Mouse (Mus musculus): ENCODE results near the gene Cpa4. TPM values are rescaled to one million over a fixed set of nuclear protein-coding genes. Genes with fewer than 3 reads are reported as not detected.

Cpa4 gene
- 2.3 and 2.8 TPM in 2 replicates for polyA plus RNA-seq (2014; fragmentation: Nextera tagmentation; extraction: Ambion mirVana)

DNA sequence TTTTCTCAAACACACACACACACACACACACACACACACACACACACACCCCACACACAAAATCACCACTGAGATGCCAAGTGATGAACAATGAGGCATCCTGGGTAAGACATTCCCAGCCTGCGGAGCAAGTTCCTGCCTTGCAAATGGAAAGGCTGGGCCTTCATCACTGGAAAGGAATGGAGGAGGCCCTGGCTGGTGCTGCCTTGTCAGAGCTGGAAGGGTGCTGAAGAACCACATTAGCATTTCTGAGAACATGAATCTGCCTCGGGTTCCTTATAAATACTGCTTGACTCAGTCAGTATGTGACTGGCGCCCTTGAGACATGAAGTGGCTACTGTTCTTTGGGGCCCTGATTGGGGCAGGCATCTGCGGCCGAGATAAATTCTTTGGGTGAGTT, at the start of gene Cpa4:
Gene Cpa4 (plus strand): TSS at position 301 of the 400 bp plus-strand sequence.
- no peak for ATAC-seq
- Histone ChIP-seq H3K4me3 (ENCODE audit: low read depth, low read length) (no peak within 1 kb of the TSS), H3K36me3 (ENCODE audit: control insufficient read depth, insufficient read depth, low read length) (no peaks in the 10 kb centered on the region), H3K4me2 (ENCODE audit: low read length) (no peak within 1 kb of the TSS), H3K27ac (ENCODE audit: low read depth, low read length) (no peak within 1 kb of the TSS), H3K27me3 (replicated peaks; ENCODE audit: control insufficient read depth, insufficient read depth, low read length) (no peaks in the 10 kb centered on the region), H3K4me1 (ENCODE audit: control insufficient read depth, insufficient read depth, low read length) (peaks cover 9% of the 10 kb centered on the region), H3K9ac (ENCODE audit: low read length) (no peak within 1 kb of the TSS), H3K9me3 (replicated peaks; ENCODE audit: control insufficient read depth, low read length) (no peaks in the 10 kb centered on the region)
- no peak for DNase-seq (ENCODE audit: low spot score)
- WGBS, result 59% methylated on average over 5 of the region's 5 CpGs

DNA sequence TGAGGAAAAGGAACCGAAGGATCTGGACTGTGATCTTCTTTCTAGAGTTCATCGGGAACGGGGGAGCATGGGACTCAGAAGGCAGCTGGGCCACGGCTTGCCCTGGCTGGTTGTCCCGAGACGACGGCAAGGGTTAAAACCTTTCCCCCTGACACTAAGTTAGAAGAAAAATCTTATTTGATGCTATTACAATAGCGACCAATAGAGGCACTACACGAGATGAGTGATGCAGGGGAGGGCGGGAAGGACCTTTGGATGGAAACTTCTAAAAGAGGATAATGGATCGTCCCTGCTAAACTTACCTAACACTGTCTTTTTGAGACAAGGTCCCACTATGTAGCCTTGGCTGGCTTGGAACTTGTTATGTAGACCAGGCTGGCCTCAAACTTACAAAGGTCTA, 47.8 kb upstream of the Cpa4 start:
- Histone ChIP-seq H3K4me3 (ENCODE audit: low read depth, low read length) (no peak overlapping the region), H3K4me1 (ENCODE audit: control insufficient read depth, insufficient read depth, low read length) (peaks cover 5% of the 10 kb centered on the region), H3K36me3 (ENCODE audit: control insufficient read depth, insufficient read depth, low read length) (no peaks in the 10 kb centered on the region), H3K27ac (ENCODE audit: low read depth, low read length) (no peak overlapping the region), H3K4me2 (ENCODE audit: low read length) (no peak overlapping the region), H3K27me3 (replicated peaks; ENCODE audit: control insufficient read depth, insufficient read depth, low read length) (no peaks in the 10 kb centered on the region), H3K9me3 (replicated peaks; ENCODE audit: control insufficient read depth, low read length) (no peaks in the 10 kb centered on the region), H3K9ac (ENCODE audit: low read length) (no peak overlapping the region)
- WGBS, result 72% methylated on average over 11 of the region's 11 CpGs
- no peak for ATAC-seq
- no peak for DNase-seq (ENCODE audit: low spot score)

DNA sequence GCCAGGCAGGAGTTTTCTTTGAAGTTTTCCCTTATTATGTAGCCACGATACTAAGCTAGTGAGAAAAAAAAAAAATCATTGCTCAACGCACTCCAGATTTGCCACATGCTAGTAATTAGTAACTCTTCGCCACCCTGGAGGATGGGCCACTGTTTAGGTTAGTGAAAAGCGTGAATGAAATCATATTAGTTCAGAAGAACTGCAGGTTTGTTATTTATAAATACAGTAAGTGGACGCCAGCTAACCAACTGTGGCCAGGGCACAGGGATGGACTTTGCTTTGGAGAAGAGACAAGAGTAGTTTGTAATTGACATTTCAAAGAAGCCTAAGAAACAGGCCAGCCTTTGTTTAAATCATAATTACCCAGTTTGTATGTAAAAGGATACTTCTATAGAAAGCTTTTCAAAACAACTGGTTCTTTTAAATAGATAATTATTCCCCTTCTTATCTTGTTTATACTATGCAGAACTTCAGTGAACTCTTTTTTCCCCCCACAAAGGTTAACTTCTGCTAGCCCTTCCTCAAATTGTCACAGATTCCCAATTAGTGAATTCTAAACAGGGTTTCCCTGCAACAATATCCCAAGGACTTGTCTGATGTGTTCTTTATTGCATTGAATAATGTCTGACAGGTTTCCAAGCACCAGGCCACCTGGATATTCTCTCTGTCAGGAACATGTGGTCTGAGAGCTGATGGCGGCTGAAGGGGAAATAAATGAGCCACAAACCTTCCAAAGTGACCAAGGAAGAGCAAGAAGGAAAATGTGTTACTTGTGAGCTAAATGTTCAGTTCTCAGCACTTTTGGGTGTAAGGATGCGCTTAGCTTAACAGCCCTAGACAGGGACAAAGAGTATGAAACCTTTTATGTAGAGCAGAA, 42.5 kb upstream of the Cpa4 start:
- 11% methylated on average over 7 of the region's 7 CpGs for WGBS
- ATAC-seq (0 out of 2 replicates have a peak, but pooled peaks have one; percentile 29), DNase-seq (ENCODE audit: low spot score) (peak; percentile 49)
- Histone ChIP-seq H3K36me3 (ENCODE audit: control insufficient read depth, insufficient read depth, low read length) (no peaks in the 10 kb centered on the region), H3K27me3 (replicated peaks; ENCODE audit: control insufficient read depth, insufficient read depth, low read length) (no peaks in the 10 kb centered on the region), H3K4me2 (ENCODE audit: low read length) (no peak overlapping the region), H3K4me1 (ENCODE audit: control insufficient read depth, insufficient read depth, low read length) (peaks cover 27% of the 10 kb centered on the region), H3K4me3 (ENCODE audit: low read depth, low read length) (no peak overlapping the region), H3K9me3 (replicated peaks; ENCODE audit: control insufficient read depth, low read length) (no peaks in the 10 kb centered on the region), H3K9ac (ENCODE audit: low read length) (0 out of 2 replicates have a peak overlapping the region, but pooled peaks have one; percentile 55), H3K27ac (ENCODE audit: low read depth, low read length) (peak overlapping the region; percentile 90)

DNA sequence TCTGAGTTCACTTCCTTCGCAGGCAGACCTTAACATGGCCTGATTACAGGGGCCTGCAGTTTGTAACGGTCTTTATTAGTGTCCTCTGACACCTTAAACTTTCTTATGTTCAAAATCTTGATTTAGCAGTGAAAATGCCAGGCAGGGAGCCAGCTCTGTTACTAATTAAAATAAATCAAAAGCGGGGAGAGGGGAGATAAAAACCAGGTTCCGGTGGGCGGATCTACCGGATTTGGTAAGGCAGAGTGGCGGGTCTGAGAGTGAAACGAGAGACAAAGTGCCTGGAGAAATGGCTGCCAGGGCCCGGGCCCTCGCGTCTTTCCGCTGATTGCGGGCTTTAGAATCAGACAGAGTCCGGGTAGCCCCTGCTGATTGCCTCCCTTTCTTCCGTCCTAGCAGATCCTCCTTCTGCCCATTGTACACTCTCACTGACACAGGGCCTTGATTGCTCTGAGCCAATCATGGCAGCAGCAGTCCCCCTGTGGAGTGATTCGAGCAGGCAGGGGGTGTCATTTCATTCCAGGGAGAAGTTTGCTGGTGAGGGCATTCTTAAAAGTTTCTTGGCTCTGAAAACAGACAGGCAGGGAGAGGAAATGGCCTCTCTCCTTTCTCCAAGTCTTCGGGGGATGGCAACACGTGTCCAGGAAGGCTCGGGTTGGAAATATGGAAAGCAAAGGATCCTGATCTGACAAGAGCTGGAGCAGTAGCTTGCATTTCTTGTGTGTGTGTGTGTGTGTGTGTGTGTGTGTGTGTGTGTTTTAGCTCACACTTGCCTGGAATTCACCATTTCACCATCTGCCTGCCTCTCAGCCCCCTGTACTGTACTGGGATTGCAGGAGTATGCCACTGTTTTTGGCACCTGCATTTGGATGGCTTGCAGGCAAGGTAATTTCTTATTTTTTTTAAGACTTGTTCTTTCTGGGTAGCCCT, 41.3 kb upstream of the Cpa4 start:
- H3K27ac ChIP-seq (ENCODE audit: low read depth, low read length), result peak overlapping the region; percentile 90
- ATAC-seq (peak; percentile 84), DNase-seq (ENCODE audit: low spot score) (peak; percentile 80)
- no peaks in the 10 kb centered on the region for H3K27me3 ChIP-seq (replicated peaks; ENCODE audit: control insufficient read depth, insufficient read depth, low read length)
- H3K4me2 ChIP-seq (ENCODE audit: low read length), result peak overlapping the region; percentile 35
- WGBS, result 2% methylated on average over 19 of the region's 19 CpGs
- H3K4me1 ChIP-seq (ENCODE audit: control insufficient read depth, insufficient read depth, low read length), result peaks cover 27% of the 10 kb centered on the region
- no peaks in the 10 kb centered on the region for H3K36me3 ChIP-seq (ENCODE audit: control insufficient read depth, insufficient read depth, low read length)
- H3K9me3 ChIP-seq (replicated peaks; ENCODE audit: control insufficient read depth, low read length), result no peaks in the 10 kb centered on the region
- H3K9ac ChIP-seq (ENCODE audit: low read length), result peak overlapping the region; percentile 55; the same call in 1 of the 2 replicates
- H3K4me3 ChIP-seq (ENCODE audit: low read depth, low read length), result no peak overlapping the region

DNA sequence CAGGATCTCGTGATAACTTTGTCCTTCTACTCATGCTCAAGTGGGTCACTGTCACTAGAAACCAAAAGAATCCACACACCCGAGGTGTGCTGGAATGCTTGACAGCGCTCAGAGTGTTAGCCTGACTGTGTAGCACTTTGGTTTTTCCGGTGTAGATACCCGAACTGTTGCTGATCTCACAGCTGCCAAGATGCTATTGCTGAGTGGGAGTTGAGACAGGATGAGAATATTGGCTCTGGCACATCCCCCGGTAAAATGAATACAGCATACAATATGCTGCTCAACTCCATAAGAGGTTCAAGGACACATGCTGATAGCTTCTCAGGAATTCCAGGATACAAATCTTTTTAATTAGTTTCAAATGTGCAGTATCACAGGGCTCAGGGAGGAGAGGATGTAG, 39.4 kb upstream of the Cpa4 start:
- no peaks in the 10 kb centered on the region for H3K36me3 ChIP-seq (ENCODE audit: control insufficient read depth, insufficient read depth, low read length)
- peaks cover 27% of the 10 kb centered on the region for H3K4me1 ChIP-seq (ENCODE audit: control insufficient read depth, insufficient read depth, low read length)
- H3K4me3 ChIP-seq (ENCODE audit: low read depth, low read length), result no peak overlapping the region
- H3K4me2 ChIP-seq (ENCODE audit: low read length), result no peak overlapping the region
- ATAC-seq (no peak), DNase-seq (ENCODE audit: low spot score) (peak; percentile 22)
- no peak overlapping the region for H3K9ac ChIP-seq (ENCODE audit: low read length)
- WGBS, result 64% methylated on average over 6 of the region's 6 CpGs
- H3K27ac ChIP-seq (ENCODE audit: low read depth, low read length), result no peak overlapping the region
- H3K27me3 ChIP-seq (replicated peaks; ENCODE audit: control insufficient read depth, insufficient read depth, low read length), result no peaks in the 10 kb centered on the region
- no peaks in the 10 kb centered on the region for H3K9me3 ChIP-seq (replicated peaks; ENCODE audit: control insufficient read depth, low read length)

DNA sequence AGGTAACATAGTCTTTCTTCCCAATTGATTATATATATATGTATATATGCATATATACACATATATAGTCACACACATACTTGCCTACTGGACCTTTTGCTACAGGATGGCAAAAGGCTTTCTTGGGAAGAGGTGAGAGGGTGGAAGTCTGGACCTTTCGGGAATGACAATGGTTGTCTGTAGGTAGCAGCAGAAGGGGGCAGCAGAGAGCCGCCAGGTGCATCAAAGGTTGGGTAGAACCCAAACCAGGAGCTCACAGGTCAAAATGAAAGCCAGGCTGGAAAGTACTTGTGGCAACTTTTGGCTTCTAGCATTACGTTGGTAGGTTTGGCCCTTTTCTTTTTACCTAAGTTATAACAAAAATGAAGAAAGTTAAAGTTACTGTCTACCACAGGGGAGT, 32.8 kb upstream of the Cpa4 start:
- 41% methylated on average over 3 of the region's 3 CpGs for WGBS
- no peaks in the 10 kb centered on the region for H3K36me3 ChIP-seq (ENCODE audit: control insufficient read depth, insufficient read depth, low read length)
- no peak overlapping the region for H3K27ac ChIP-seq (ENCODE audit: low read depth, low read length)
- ATAC-seq, result no peak
- no peaks in the 10 kb centered on the region for H3K27me3 ChIP-seq (replicated peaks; ENCODE audit: control insufficient read depth, insufficient read depth, low read length)
- H3K9me3 ChIP-seq (replicated peaks; ENCODE audit: control insufficient read depth, low read length), result 0 out of 2 replicates have a peak, but pooled peaks cover 2% of the 10 kb centered on the region
- DNase-seq (ENCODE audit: low spot score), result no peak
- H3K9ac ChIP-seq (ENCODE audit: low read length), result no peak overlapping the region
- H3K4me1 ChIP-seq (ENCODE audit: control insufficient read depth, insufficient read depth, low read length), result no peaks in the 10 kb centered on the region
- H3K4me2 ChIP-seq (ENCODE audit: low read length), result no peak overlapping the region
- H3K4me3 ChIP-seq (ENCODE audit: low read depth, low read length), result no peak overlapping the region

DNA sequence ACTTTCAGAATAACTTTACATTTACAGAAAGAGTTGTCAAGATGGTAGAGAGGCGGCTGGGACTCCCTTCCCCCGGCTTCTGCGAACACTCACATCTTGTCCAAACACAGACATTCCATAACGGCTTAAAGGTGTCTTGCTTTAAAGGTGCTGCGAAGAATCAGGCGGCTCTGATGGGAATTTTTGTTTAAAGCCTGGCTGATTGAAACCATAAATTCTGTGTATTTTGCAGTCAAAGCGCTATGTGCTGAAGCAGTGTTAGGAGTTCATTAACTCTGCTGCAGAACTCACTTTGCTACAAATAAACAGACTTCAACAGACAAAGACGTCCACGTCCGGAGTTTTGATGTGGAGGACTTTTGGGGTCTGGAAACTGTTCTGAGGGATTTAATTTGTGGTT, 29.9 kb upstream of the Cpa4 start:
- WGBS, result 62% methylated on average over 10 of the region's 10 CpGs
- no peaks in the 10 kb centered on the region for H3K4me1 ChIP-seq (ENCODE audit: control insufficient read depth, insufficient read depth, low read length)
- no peak for DNase-seq (ENCODE audit: low spot score)
- no peak overlapping the region for H3K4me2 ChIP-seq (ENCODE audit: low read length)
- no peak overlapping the region for H3K27ac ChIP-seq (ENCODE audit: low read depth, low read length)
- H3K4me3 ChIP-seq (ENCODE audit: low read depth, low read length), result no peak overlapping the region
- H3K27me3 ChIP-seq (replicated peaks; ENCODE audit: control insufficient read depth, insufficient read depth, low read length), result no peaks in the 10 kb centered on the region
- H3K9me3 ChIP-seq (replicated peaks; ENCODE audit: control insufficient read depth, low read length), result 0 out of 2 replicates have a peak, but pooled peaks cover 2% of the 10 kb centered on the region
- no peak overlapping the region for H3K9ac ChIP-seq (ENCODE audit: low read length)
- no peak for ATAC-seq
- H3K36me3 ChIP-seq (ENCODE audit: control insufficient read depth, insufficient read depth, low read length), result no peaks in the 10 kb centered on the region

DNA sequence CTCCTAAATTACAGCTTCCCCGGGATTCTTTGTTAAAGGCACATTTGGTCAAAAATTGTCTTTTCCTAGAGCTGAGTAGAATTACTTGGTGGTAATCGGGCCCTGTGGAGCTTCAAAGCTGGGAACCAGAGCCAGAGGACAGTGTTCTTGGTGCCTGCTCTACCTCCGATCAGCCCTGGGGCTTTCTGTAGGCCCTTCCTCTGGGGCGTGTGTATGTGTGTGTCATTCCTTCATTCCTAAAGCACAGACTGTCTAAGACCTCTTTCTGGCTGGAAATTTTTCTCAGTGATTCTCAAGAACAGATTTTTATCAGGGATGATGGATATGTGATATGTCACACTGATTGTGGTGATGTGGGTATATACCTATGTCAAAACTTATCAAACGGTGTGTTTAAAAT, 29.4 kb upstream of the Cpa4 start:
- H3K27ac ChIP-seq (ENCODE audit: low read depth, low read length), result no peak overlapping the region

More for the DNA sequence above, 29.4 kb upstream of the Cpa4 start:
- Histone ChIP-seq H3K9ac (ENCODE audit: low read length) (no peak overlapping the region), H3K4me3 (ENCODE audit: low read depth, low read length) (no peak overlapping the region), H3K9me3 (replicated peaks; ENCODE audit: control insufficient read depth, low read length) (0 out of 2 replicates have a peak, but pooled peaks cover 2% of the 10 kb centered on the region), H3K36me3 (ENCODE audit: control insufficient read depth, insufficient read depth, low read length) (no peaks in the 10 kb centered on the region), H3K4me1 (ENCODE audit: control insufficient read depth, insufficient read depth, low read length) (no peaks in the 10 kb centered on the region), H3K27me3 (replicated peaks; ENCODE audit: control insufficient read depth, insufficient read depth, low read length) (no peaks in the 10 kb centered on the region), H3K4me2 (ENCODE audit: low read length) (no peak overlapping the region)
- no peak for ATAC-seq
- DNase-seq (ENCODE audit: low spot score), result no peak
- 78% methylated on average over 5 of the region's 5 CpGs for WGBS
